Mouse (Mus musculus): ENCODE results near the gene Pou3f4. TPM values are rescaled to one million over a fixed set of nuclear protein-coding genes. Genes with fewer than 3 reads are reported as not detected.

The Pou3f4 gene
- total and polyA plus RNA-seq, 3 experiments: not detected

- H3K4me1 ChIP-seq (ENCODE audit: control insufficient read depth in 1 of 2, insufficient read depth in 2 of 2, low read length in 2 of 2): no peaks in the 10 kb centered on the region; a peak in 1 of 4 replicates
- no peak overlapping the region for H3K27ac ChIP-seq (ENCODE audit: control insufficient read depth, low read depth, low read length)
- TF ChIP-seq EP300 (IDR thresholded peaks at IDR 0.05; ENCODE audit: low read depth in 1 of 2, low read length in 2 of 2) (no peak), UBTF (IDR thresholded peaks at IDR 0.05; ENCODE audit: borderline replicate concordance, insufficient read depth, low read depth, low read length) (no peak), USF2 (IDR thresholded peaks at IDR 0.05; ENCODE audit: borderline replicate concordance in 1 of 2, insufficient read depth in 1 of 2, low read depth in 1 of 2, low read length in 2 of 2) (no peak), MYB (IDR thresholded peaks at IDR 0.05; ENCODE audit: low read depth, low read length) (no peak), NRF1 (IDR thresholded peaks at IDR 0.05; ENCODE audit: insufficient read depth, low read depth, low read length, poor library complexity, severe bottlenecking) (no peak), MYC (IDR thresholded peaks at IDR 0.05; ENCODE audit: low read depth, low read length) (no peak), BHLHE40 (IDR thresholded peaks at IDR 0.05; ENCODE audit: borderline replicate concordance, low read depth, low read length) (no peak), E2F4 (IDR thresholded peaks at IDR 0.05; ENCODE audit: borderline replicate concordance, low read depth, low read length) (no peak), ETS1 (IDR thresholded peaks at IDR 0.05; ENCODE audit: low read depth, low read length) (no peak), RAD21 (IDR thresholded peaks at IDR 0.05; ENCODE audit: low read depth, low read length) (no peak), CTCF (IDR thresholded peaks at IDR 0.05 in 2 of 3, conservative IDR thresholded peaks at IDR 0.05 in 1 of 3; ENCODE audit: control insufficient read depth in 1 of 3, insufficient read depth in 1 of 3, low read depth in 2 of 3, low read length in 3 of 3, poor library complexity in 1 of 3, severe bottlenecking in 1 of 3) (no peak), ZMIZ1 (IDR thresholded peaks at IDR 0.05; ENCODE audit: low read depth, low read length) (no peak), MAFK (IDR thresholded peaks at IDR 0.05; ENCODE audit: borderline replicate concordance, low read depth, low read length) (no peak), POLR2AphosphoS2 (IDR thresholded peaks at IDR 0.05; ENCODE audit: low read length) (no peak), MXI1 (IDR thresholded peaks at IDR 0.05; ENCODE audit: low read depth, low read length) (no peak), POLR2AphosphoS5 (IDR thresholded peaks at IDR 0.05; ENCODE audit: borderline replicate concordance, low read depth, low read length) (no peak)
- no peaks in the 10 kb centered on the region for H3K79me2 ChIP-seq (ENCODE audit: control insufficient read depth, insufficient read depth, low read length, poor library complexity)
- no peak overlapping the region for H3K9ac ChIP-seq (ENCODE audit: control insufficient read depth, low read depth, low read length, poor library complexity, severe bottlenecking)
- no peaks in the 10 kb centered on the region for H3K36me3 ChIP-seq (ENCODE audit: control insufficient read depth in 1 of 2, insufficient read depth in 2 of 2, low read length in 2 of 2)
- no peaks in the 10 kb centered on the region for H3K27me3 ChIP-seq (ENCODE audit: control insufficient read depth in 1 of 2, insufficient read depth in 2 of 2, low read length in 2 of 2)
- no peak for DNase-seq (ENCODE audit: low read depth, low spot score)
- H3K4me3 ChIP-seq (ENCODE audit: control insufficient read depth in 1 of 2, insufficient read depth in 1 of 2, low read depth in 2 of 2, low read length in 2 of 2): no peak overlapping the region
- H3K9me3 ChIP-seq (replicated peaks; ENCODE audit: insufficient read depth, low read length): no peaks in the 10 kb centered on the region
These were observed 3.1 kb downstream of the Pou3f4 start for GRCm38 (mm10) chrX:110817211-110817610.

- Histone ChIP-seq H3K9ac (ENCODE audit: control insufficient read depth, low read depth, low read length, poor library complexity, severe bottlenecking) (no peak overlapping the region), H3K9me3 (replicated peaks; ENCODE audit: insufficient read depth, low read length) (no peaks in the 10 kb centered on the region), H3K27ac (ENCODE audit: control insufficient read depth, low read depth, low read length) (no peak overlapping the region), H3K36me3 (ENCODE audit: control insufficient read depth in 1 of 2, insufficient read depth in 2 of 2, low read length in 2 of 2) (no peaks in the 10 kb centered on the region), H3K4me1 (ENCODE audit: control insufficient read depth in 1 of 2, insufficient read depth in 2 of 2, low read length in 2 of 2) (no peaks in the 10 kb centered on the region), H3K4me3 (ENCODE audit: control insufficient read depth in 1 of 2, insufficient read depth in 1 of 2, low read depth in 2 of 2, low read length in 2 of 2) (no peak overlapping the region), H3K79me2 (ENCODE audit: control insufficient read depth, insufficient read depth, low read length, poor library complexity) (no peaks in the 10 kb centered on the region), H3K27me3 (ENCODE audit: control insufficient read depth in 1 of 2, insufficient read depth in 2 of 2, low read length in 2 of 2) (no peaks in the 10 kb centered on the region)
- DNase-seq (ENCODE audit: low read depth, low spot score): peak; percentile 21
- TF ChIP-seq MXI1 (IDR thresholded peaks at IDR 0.05; ENCODE audit: low read depth, low read length): no peak
- TF ChIP-seq CHD2 (IDR thresholded peaks at IDR 0.05; ENCODE audit: low read length): no peak
- TF ChIP-seq CTCF (IDR thresholded peaks at IDR 0.05 in 2 of 3, conservative IDR thresholded peaks at IDR 0.05 in 1 of 3; ENCODE audit: control insufficient read depth in 1 of 3, insufficient read depth in 1 of 3, low read depth in 2 of 3, low read length in 3 of 3, poor library complexity in 1 of 3, severe bottlenecking in 1 of 3): peak in 1 of 3 experiments; percentile 47; a peak in 2 of 6 replicates
- TF ChIP-seq SMC3 (IDR thresholded peaks at IDR 0.05; ENCODE audit: low read depth, low read length): peak; percentile 59
- peak; percentile 67 for TF ChIP-seq RAD21 (IDR thresholded peaks at IDR 0.05; ENCODE audit: low read depth, low read length)
- TF ChIP-seq ZC3H11A (IDR thresholded peaks at IDR 0.05; ENCODE audit: low read depth, low read length): peak; percentile 41
These were observed 23.4 kb downstream of the Pou3f4 start for GRCm38 (mm10) chrX:110837450-110837849.

Data from MEL (cell line).